ENCODE assay signal across 8 mouse cellular contexts in genomic region chr5:35908626-35909443, GRCm38 (mm10). TPM values are rescaled to one million over a fixed set of nuclear protein-coding genes. Genes with fewer than 3 reads are reported as not detected.
DNase-seq lines count a peak whose midpoint lies in the region; ATAC-seq and TF ChIP-seq lines count a peak whose summit lies in the region.

No protein-coding gene starts in this region.

- H3K4me2 ChIP-seq in liver, embryonic 12.5 days: no peak overlapping the region
- peak overlapping the region; percentile 18; the same call in 1 of the 2 replicates for H3K4me2 ChIP-seq in midbrain, embryonic 14.5 days (ENCODE audit: low read length)

- no peak overlapping the region for H3K4me3 ChIP-seq in liver, adult 2 months (ENCODE audit: insufficient read depth, low read depth, low read length)
- H3K4me3 ChIP-seq in liver, embryonic 12.5 days: no peak overlapping the region
- H3K4me3 ChIP-seq in midbrain, embryonic 14.5 days (replicated peaks; ENCODE audit: low read depth, low read length): no peak overlapping the region

- DNase-seq in liver, adult 2 months (ENCODE audit: extremely low read depth, low read depth, low spot score): peak; percentile 8
- peak; percentile 86 for DNase-seq in gonadal fat pad, adult 2 months (ENCODE audit: low read depth)
- peak; percentile 43 for DNase-seq in kidney, adult 8-10 months
- no peak for DNase-seq in midbrain, embryonic 14.5 days
- no peak for DNase-seq in layer of hippocampus, postnatal 36 days
- no peak for DNase-seq in testis, postnatal 14 days (ENCODE audit: low spot score)
- no peak for DNase-seq in left cerebral cortex, postnatal 14 days (ENCODE audit: low spot score in 2 of 2)

- H3K79me2 ChIP-seq in liver, adult 2 months (ENCODE audit: control insufficient read depth, insufficient read depth, low read length): no peaks in the 10 kb centered on the region

- H3K36me3 ChIP-seq in liver, adult 2 months (ENCODE audit: control insufficient read depth, insufficient read depth, low read length): no peaks in the 10 kb centered on the region
- H3K36me3 ChIP-seq in liver, embryonic 12.5 days: no peaks in the 10 kb centered on the region
- no peaks in the 10 kb centered on the region; the same call in 1 of the 2 replicates for H3K36me3 ChIP-seq in midbrain, embryonic 14.5 days (ENCODE audit: control insufficient read depth, insufficient read depth, low read length)

- no peaks in the 10 kb centered on the region for H3K9me3 ChIP-seq in liver, embryonic 12.5 days (replicated peaks)
- no peaks in the 10 kb centered on the region for H3K9me3 ChIP-seq in midbrain, embryonic 14.5 days (ENCODE audit: control insufficient read depth, low read length)

- no peak overlapping the region for H3K27ac ChIP-seq in liver, adult 2 months (replicated peaks; ENCODE audit: insufficient read depth, low read depth, low read length)
- H3K27ac ChIP-seq in liver, embryonic 12.5 days: no peak overlapping the region
- peak overlapping the region; percentile 81 for H3K27ac ChIP-seq in midbrain, embryonic 14.5 days (replicated peaks; ENCODE audit: low read depth, low read length)

- H3K9ac ChIP-seq in liver, adult 2 months (ENCODE audit: low read depth, low read length): no peak overlapping the region
- no peak overlapping the region for H3K9ac ChIP-seq in liver, embryonic 12.5 days
- H3K9ac ChIP-seq in midbrain, embryonic 14.5 days (replicated peaks; ENCODE audit: low read length): peak overlapping the region; percentile 21

- ATAC-seq in liver, embryonic 12.5 days: no peak
- ATAC-seq in midbrain, embryonic 14.5 days (ENCODE audit: low FRiP score, low TSS enrichment): no peak

- TF ChIP-seq POLR2A in liver, adult 2 months (IDR thresholded peaks at IDR 0.05; ENCODE audit: extremely low read depth, insufficient read depth, low read length): no peak

- WGBS in liver, adult 2 months: 75% methylated on average over 13 of the region's 13 CpGs
- WGBS in liver, embryonic 12.5 days (ENCODE audit: insufficient replicate concordance): 60% methylated on average over 13 of the region's 13 CpGs
- WGBS in midbrain, embryonic 14.5 days: 65% methylated on average over 13 of the region's 13 CpGs

- TF ChIP-seq CTCF in liver, adult 2 months (IDR thresholded peaks at IDR 0.05; ENCODE audit: low read depth, low read length): no peak

- intact Hi-C loops in left cerebral cortex, postnatal 14 days (cut with DNase I): no loop called here

- no peaks in the 10 kb centered on the region for H3K27me3 ChIP-seq in liver, adult 2 months (ENCODE audit: control insufficient read depth, insufficient read depth, low read length)
- H3K27me3 ChIP-seq in liver, embryonic 12.5 days (replicated peaks): no peaks in the 10 kb centered on the region
- H3K27me3 ChIP-seq in midbrain, embryonic 14.5 days (ENCODE audit: control insufficient read depth, insufficient read depth, low read length): no peaks in the 10 kb centered on the region

- H3K4me1 ChIP-seq in liver, adult 2 months (ENCODE audit: control insufficient read depth, insufficient read depth, low read length): no peaks in the 10 kb centered on the region; the same call in 1 of the 2 replicates
- peaks cover 4% of the 10 kb centered on the region; the same call in 1 of the 2 replicates for H3K4me1 ChIP-seq in liver, embryonic 12.5 days
- peaks cover 45% of the 10 kb centered on the region for H3K4me1 ChIP-seq in midbrain, embryonic 14.5 days (ENCODE audit: control insufficient read depth, insufficient read depth, low read length)

RNA-seq across cellular contexts. Expression of gene Afap1, which starts 15.7 kb away (rescaled TPM):
- total RNA-seq in liver, adult 2 months (2014; rRNA removed): 0.55 and 1.1 TPM in 2 replicates
- 0.46 and 0.73 TPM in 2 replicates for polyA plus RNA-seq in liver, adult 2 months (2012; rRNA removed)
- polyA plus RNA-seq in liver, embryonic 12.5 days (2016; fragmentation: Nextera tagmentation; extraction: Ambion mirVana): 2.6 and 2.7 TPM in 2 replicates
- 19.8 and 20.0 TPM in 2 replicates for polyA plus RNA-seq in gonadal fat pad, adult 2 months (2012; rRNA removed)
- 64.6 and 81.8 TPM in 2 replicates for polyA plus RNA-seq in midbrain, embryonic 14.5 days (2014; fragmentation: Nextera tagmentation; extraction: Ambion mirVana)
- 10 to 100 TPM; 29.1 to 30.0 TPM for total RNA-seq in layer of hippocampus, postnatal 36 days (2021)
- 10 to 100 TPM; 66.8 to 71.6 TPM for total RNA-seq in left cerebral cortex, postnatal 14 days (2021)

Comparison
In these comparisons a context has a peak if more than half of its experiments do, and no peak if none do; other contexts are left out.
1. DNase-seq: peak in liver, adult 2 months (single experiment), gonadal fat pad, adult 2 months (single experiment) and kidney, adult 8-10 months (2 of 2); none in midbrain, embryonic 14.5 days (single experiment), layer of hippocampus, postnatal 36 days (0 of 2), testis, postnatal 14 days (single experiment) and left cerebral cortex, postnatal 14 days (0 of 2).